Mouse (Mus musculus) lung, postnatal 36 days (tissue): ENCODE results near the gene Dmap1.
A peak's percentile ranks its signal among the peaks of the same experiment; 100 is the strongest.

Experiments
- DNase-seq: peaks from one replicate; pipeline ENCODE4 v3.0.0; 2022; ENCODE audit warnings: mixed read lengths

Gene Dmap1

GRCm38 (mm10) chr4:117655500-117655863 is 26.6 kb downstream of the Dmap1 start:
- DNase-seq: no peak

GRCm38 (mm10) chr4:117654703-117655499 is 27.2 kb downstream of the Dmap1 start:
- DNase-seq: peak; percentile 26

GRCm38 (mm10) chr4:117654016-117654702 is 27.9 kb downstream of the Dmap1 start:
- no peak for DNase-seq

- no peak for DNase-seq
These were observed 29.3 kb downstream of the Dmap1 start for GRCm38 (mm10) chr4:117652727-117653126.

- DNase-seq: no peak
These were observed 30.4 kb downstream of the Dmap1 start for GRCm38 (mm10) chr4:117651626-117652101.

- DNase-seq: no peak
These were observed 34.9 kb downstream of the Dmap1 start for GRCm38 (mm10) chr4:117646926-117647755.

GRCm38 (mm10) chr4:117646496-117646895 is 35.6 kb downstream of the Dmap1 start:
- DNase-seq: no peak

- no peak for DNase-seq
These were observed 36.2 kb downstream of the Dmap1 start for GRCm38 (mm10) chr4:117645859-117646258.

GRCm38 (mm10) chr4:117645031-117645435 is 37.0 kb downstream of the Dmap1 start:
- no peak for DNase-seq

- DNase-seq: no peak
These were observed 40.3 kb downstream of the Dmap1 start for GRCm38 (mm10) chr4:117641804-117642203.

GRCm38 (mm10) chr4:117640925-117641703 is 41.0 kb downstream of the Dmap1 start:
- no peak for DNase-seq

- DNase-seq: no peak
These were observed 45.0 kb downstream of the Dmap1 start for GRCm38 (mm10) chr4:117636891-117637613.

- DNase-seq: peak; percentile 21
These were observed 45.9 kb downstream of the Dmap1 start for GRCm38 (mm10) chr4:117636152-117636551.

- DNase-seq: no peak
These were observed 47.4 kb downstream of the Dmap1 start for GRCm38 (mm10) chr4:117634642-117635041.

GRCm38 (mm10) chr4:117633527-117633926 is 48.5 kb downstream of the Dmap1 start:
- DNase-seq: no peak

- no peak for DNase-seq
These were observed 51.9 kb downstream of the Dmap1 start for GRCm38 (mm10) chr4:117630053-117630670.

GRCm38 (mm10) chr4:117628464-117628863 is 53.6 kb downstream of the Dmap1 start:
- no peak for DNase-seq
